Mouse (Mus musculus) megakaryocyte, embryonic 14.5 days (primary cell): ENCODE measurements around the gene Leng9. TPM values are rescaled to one million over a fixed set of nuclear protein-coding genes. Genes with fewer than 3 reads are reported as not detected.

ENCODE experiments used
- H3K27me3 ChIP-seq: replicated peaks from 2 replicates; pipeline ENCODE3; 2012; ENCODE audit warnings: inconsistent platforms
- H3K36me3 ChIP-seq: replicated peaks from 2 replicates; pipeline ENCODE3; 2012; ENCODE audit warnings: low read length, inconsistent platforms, mixed read lengths
- H3K4me1 ChIP-seq: 2 replicates; pipeline ENCODE4 v1.6.1; 2012; ENCODE audit warnings: inconsistent platforms
- H3K4me3 ChIP-seq: replicated peaks from 2 replicates; pipeline ENCODE3; 2012; ENCODE audit warnings: moderate library complexity, mild to moderate bottlenecking, inconsistent platforms
- H3K9me3 ChIP-seq: 2 replicates; pipeline ENCODE4 v1.6.1; 2012; ENCODE audit warnings: inconsistent platforms
- FLI1 ChIP-seq: IDR thresholded peaks from 2 replicates; pipeline ENCODE4 v1.6.1; 2012; ENCODE audit warnings: low read length, inconsistent platforms, mixed read lengths
- GATA1 ChIP-seq: IDR thresholded peaks from 3 replicates; pipeline ENCODE4 v1.6.1; 2012; ENCODE audit warnings: mixed read lengths, low read length, inconsistent platforms, borderline replicate concordance
- polyA plus RNA-seq: library from polyadenylated mRNA; stranded (reverse); fragments of >175 nt; gene quantifications from 2 replicates; pipeline ENCODE4 v1.2.3, GENCODE M21; 2012; ENCODE audit warnings: low replicate concordance; ENCODE audit not compliant: insufficient read depth

Gene Leng9
- polyA plus RNA-seq, 1 experiment: 5.1 TPM

GRCm38 (mm10) chr7:4151241-4151640 lies 1.1 kb upstream of the Leng9 start:
- H3K4me3 ChIP-seq: peak overlapping the region; percentile 78

GRCm38 (mm10) chr7:4150811-4151221 lies 642 bp upstream of the Leng9 start:
- TF ChIP-seq GATA1 (no peak), FLI1 (no peak)
- Histone ChIP-seq H3K9me3 (no peaks in the 10 kb centered on the region), H3K36me3 (peaks cover 68% of the 10 kb centered on the region), H3K27me3 (peaks cover 6% of the 10 kb centered on the region), H3K4me1 (peaks cover 90% of the 10 kb centered on the region), H3K4me3 (peak overlapping the region; percentile 97)

More at GRCm38 (mm10) chr7:4151241-4151640, 1.1 kb upstream of the Leng9 start:
- H3K27me3 ChIP-seq: peaks cover 6% of the 10 kb centered on the region
- no peaks in the 10 kb centered on the region for H3K9me3 ChIP-seq
- TF ChIP-seq GATA1: no peak
- TF ChIP-seq FLI1: no peak
- H3K36me3 ChIP-seq: peaks cover 64% of the 10 kb centered on the region
- H3K4me1 ChIP-seq: peaks cover 89% of the 10 kb centered on the region

GRCm38 (mm10) chr7:4149209-4150054 lies 742 bp downstream of the Leng9 start:
- H3K36me3 ChIP-seq: peaks cover 75% of the 10 kb centered on the region
- peaks cover 6% of the 10 kb centered on the region for H3K27me3 ChIP-seq
- no peaks in the 10 kb centered on the region for H3K9me3 ChIP-seq
- H3K4me1 ChIP-seq: peaks cover 90% of the 10 kb centered on the region
- peak overlapping the region; percentile 97 for H3K4me3 ChIP-seq
- TF ChIP-seq GATA1 (no peak), FLI1 (no peak)

GRCm38 (mm10) chr7:4148341-4149208 lies 1.6 kb downstream of the Leng9 start:
- Histone ChIP-seq H3K36me3 (peaks cover 77% of the 10 kb centered on the region), H3K9me3 (no peaks in the 10 kb centered on the region), H3K4me3 (peak overlapping the region; percentile 97), H3K4me1 (peaks cover 88% of the 10 kb centered on the region), H3K27me3 (peaks cover 6% of the 10 kb centered on the region)
- TF ChIP-seq GATA1: no peak
- TF ChIP-seq FLI1: no peak

GRCm38 (mm10) chr7:4147836-4148235 lies 2.3 kb downstream of the Leng9 start:
- H3K27me3 ChIP-seq: peaks cover 6% of the 10 kb centered on the region
- TF ChIP-seq GATA1 (no peak), FLI1 (no peak)
- peak overlapping the region; percentile 97 for H3K4me3 ChIP-seq
- H3K36me3 ChIP-seq: peaks cover 80% of the 10 kb centered on the region
- H3K4me1 ChIP-seq: peaks cover 82% of the 10 kb centered on the region
- no peaks in the 10 kb centered on the region for H3K9me3 ChIP-seq

GRCm38 (mm10) chr7:4147371-4147770 lies 2.8 kb downstream of the Leng9 start:
- peak overlapping the region; percentile 82 for H3K4me3 ChIP-seq
- TF ChIP-seq FLI1 (no peak), GATA1 (no peak)
- peaks cover 78% of the 10 kb centered on the region for H3K4me1 ChIP-seq
- no peaks in the 10 kb centered on the region for H3K9me3 ChIP-seq
- H3K36me3 ChIP-seq: peaks cover 84% of the 10 kb centered on the region
- H3K27me3 ChIP-seq: peaks cover 6% of the 10 kb centered on the region

GRCm38 (mm10) chr7:4146241-4147180 lies 3.7 kb downstream of the Leng9 start:
- Histone ChIP-seq H3K36me3 (peaks cover 86% of the 10 kb centered on the region), H3K27me3 (peaks cover 5% of the 10 kb centered on the region), H3K4me1 (peaks cover 74% of the 10 kb centered on the region), H3K9me3 (no peaks in the 10 kb centered on the region), H3K4me3 (no peak overlapping the region)
- TF ChIP-seq FLI1: no peak
- TF ChIP-seq GATA1: no peak

GRCm38 (mm10) chr7:4145552-4146190 lies 4.5 kb downstream of the Leng9 start:
- Histone ChIP-seq H3K9me3 (no peaks in the 10 kb centered on the region), H3K36me3 (peaks cover 86% of the 10 kb centered on the region), H3K27me3 (no peaks in the 10 kb centered on the region), H3K4me3 (no peak overlapping the region), H3K4me1 (peaks cover 68% of the 10 kb centered on the region)
- TF ChIP-seq FLI1: no peak
- no peak for TF ChIP-seq GATA1

- peaks cover 88% of the 10 kb centered on the region for H3K36me3 ChIP-seq
- no peaks in the 10 kb centered on the region for H3K9me3 ChIP-seq
- TF ChIP-seq FLI1: no peak
- H3K27me3 ChIP-seq: no peaks in the 10 kb centered on the region
- H3K4me1 ChIP-seq: peaks cover 63% of the 10 kb centered on the region
- H3K4me3 ChIP-seq: no peak overlapping the region
Measured at GRCm38 (mm10) chr7:4144766-4145551, 5.2 kb downstream of the Leng9 start.
